Mouse (Mus musculus): Measurements from ENCODE around the gene Efemp1. TPM values are rescaled to one million over a fixed set of nuclear protein-coding genes. Genes with fewer than 3 reads are reported as not detected.

The Efemp1 gene
- total RNA-seq, 4 experiments from 2014 or later = 38.7 to 51.8 (median 47.0) TPM

- no peak for DNase-seq
Observed at GRCm38 (mm10) chr11:28939651-28940050, 86.6 kb downstream of the Efemp1 start.

- DNase-seq = no peak
Observed at GRCm38 (mm10) chr11:28951586-28952210, 98.7 kb downstream of the Efemp1 start.

- DNase-seq = no peak
Observed at GRCm38 (mm10) chr11:28954673-28955304, 101.8 kb downstream of the Efemp1 start.

GRCm38 (mm10) chr11:28955305-28955701, 102.3 kb downstream of the Efemp1 start:
- no peak for DNase-seq

GRCm38 (mm10) chr11:28961381-28961780, 108.4 kb downstream of the Efemp1 start:
- DNase-seq = no peak

Measured in adrenal gland, adult 8-10 months (tissue).